Mouse (Mus musculus): Measurements from ENCODE around the gene Cnpy1. TPM values are rescaled to one million over a fixed set of nuclear protein-coding genes. Genes with fewer than 3 reads are reported as not detected.
A peak's percentile ranks its signal among the peaks of the same experiment; 100 is the strongest.

Cnpy1 gene
- polyA plus RNA-seq, 1 experiment from 2014 or later, result 2.4 TPM

GRCm38 (mm10) chr5:28267576-28267975, 22.0 kb upstream of the Cnpy1 start:
- ATAC-seq (replicated peaks; ENCODE audit: low FRiP score), result no peak

DNA sequence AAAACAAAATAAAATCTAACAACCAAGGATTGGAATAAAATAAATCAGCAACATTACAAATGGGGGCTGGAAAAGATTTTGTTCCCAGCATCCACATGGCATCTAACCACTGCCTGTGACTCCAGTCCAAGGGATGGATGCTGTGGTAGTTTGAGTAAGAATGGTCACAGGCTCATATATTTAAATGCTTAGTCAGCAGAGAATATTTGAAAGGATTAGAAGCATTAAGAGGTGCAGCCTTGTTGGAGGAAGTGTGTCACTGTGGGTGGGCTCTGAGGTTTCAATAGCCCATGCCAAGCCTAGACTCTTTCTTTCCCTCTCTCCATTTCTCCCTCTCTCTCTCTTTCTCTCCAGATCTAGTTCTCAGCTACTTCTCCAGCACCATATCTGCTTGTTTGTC, 20.0 kb upstream of the Cnpy1 start:
- ATAC-seq (replicated peaks; ENCODE audit: low FRiP score) (no peak), DNase-seq (ENCODE audit: low spot score) (no peak)
- Histone ChIP-seq H3K27me3 (ENCODE audit: control insufficient read depth, insufficient read depth, low read length) (no peaks in the 10 kb centered on the region), H3K9me3 (ENCODE audit: control insufficient read depth, low read length) (no peaks in the 10 kb centered on the region), H3K4me1 (replicated peaks; ENCODE audit: control insufficient read depth, insufficient read depth, low read length) (no peaks in the 10 kb centered on the region), H3K4me3 (ENCODE audit: low read depth, low read length) (no peak overlapping the region), H3K4me2 (ENCODE audit: low read depth, low read length, severe bottlenecking) (no peak overlapping the region), H3K36me3 (ENCODE audit: control insufficient read depth, insufficient read depth, low read length) (no peaks in the 10 kb centered on the region), H3K27ac (ENCODE audit: low read depth, low read length) (no peak overlapping the region), H3K9ac (ENCODE audit: low read length) (no peak overlapping the region)

More at GRCm38 (mm10) chr5:28267576-28267975, 22.0 kb upstream of the Cnpy1 start:
- WGBS, result 66% methylated on average over 2 of the region's 2 CpGs
- DNase-seq (ENCODE audit: low spot score), result no peak
- Histone ChIP-seq H3K36me3 (ENCODE audit: control insufficient read depth, insufficient read depth, low read length) (no peaks in the 10 kb centered on the region), H3K4me3 (ENCODE audit: low read depth, low read length) (no peak overlapping the region), H3K9ac (ENCODE audit: low read length) (no peak overlapping the region), H3K4me2 (ENCODE audit: low read depth, low read length, severe bottlenecking) (no peak overlapping the region), H3K4me1 (replicated peaks; ENCODE audit: control insufficient read depth, insufficient read depth, low read length) (no peaks in the 10 kb centered on the region), H3K27ac (ENCODE audit: low read depth, low read length) (no peak overlapping the region), H3K9me3 (ENCODE audit: control insufficient read depth, low read length) (no peaks in the 10 kb centered on the region), H3K27me3 (ENCODE audit: control insufficient read depth, insufficient read depth, low read length) (no peaks in the 10 kb centered on the region)

DNA sequence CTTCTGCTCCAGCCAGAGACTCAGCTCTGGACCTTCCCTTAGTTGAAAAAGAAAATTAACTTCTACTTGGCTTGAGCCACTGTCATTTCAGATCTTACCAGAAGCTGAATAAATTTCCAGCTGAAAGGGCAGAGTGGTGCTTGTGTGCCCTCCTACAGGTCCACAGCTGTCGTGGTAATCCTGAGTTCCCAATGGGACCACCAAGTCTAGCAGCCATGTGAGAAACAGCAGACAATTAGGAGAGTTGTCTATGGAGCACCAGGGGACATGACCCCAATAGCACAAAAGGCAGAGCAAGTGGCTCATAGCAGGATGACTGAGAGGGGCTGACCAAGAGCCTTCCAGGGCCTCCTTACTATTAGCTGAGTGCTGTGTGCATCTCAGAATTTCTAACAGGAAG, 18.2 kb upstream of the Cnpy1 start:
- H3K36me3 ChIP-seq (ENCODE audit: control insufficient read depth, insufficient read depth, low read length), result no peaks in the 10 kb centered on the region
- ATAC-seq (replicated peaks; ENCODE audit: low FRiP score) (no peak), DNase-seq (ENCODE audit: low spot score) (no peak)
- no peak overlapping the region for H3K9ac ChIP-seq (ENCODE audit: low read length)
- H3K4me1 ChIP-seq (replicated peaks; ENCODE audit: control insufficient read depth, insufficient read depth, low read length), result no peaks in the 10 kb centered on the region
- 26% methylated on average over 1 of the region's 1 CpGs for WGBS
- H3K4me2 ChIP-seq (ENCODE audit: low read depth, low read length, severe bottlenecking), result no peak overlapping the region
- H3K9me3 ChIP-seq (ENCODE audit: control insufficient read depth, low read length), result no peaks in the 10 kb centered on the region
- H3K27me3 ChIP-seq (ENCODE audit: control insufficient read depth, insufficient read depth, low read length), result no peaks in the 10 kb centered on the region
- no peak overlapping the region for H3K27ac ChIP-seq (ENCODE audit: low read depth, low read length)
- H3K4me3 ChIP-seq (ENCODE audit: low read depth, low read length), result no peak overlapping the region

- Histone ChIP-seq H3K27ac (ENCODE audit: low read depth, low read length) (no peak overlapping the region), H3K4me3 (ENCODE audit: low read depth, low read length) (no peak overlapping the region), H3K4me1 (replicated peaks; ENCODE audit: control insufficient read depth, insufficient read depth, low read length) (no peaks in the 10 kb centered on the region), H3K27me3 (ENCODE audit: control insufficient read depth, insufficient read depth, low read length) (no peaks in the 10 kb centered on the region), H3K9ac (ENCODE audit: low read length) (no peak overlapping the region), H3K4me2 (ENCODE audit: low read depth, low read length, severe bottlenecking) (no peak overlapping the region), H3K36me3 (ENCODE audit: control insufficient read depth, insufficient read depth, low read length) (no peaks in the 10 kb centered on the region), H3K9me3 (ENCODE audit: control insufficient read depth, low read length) (no peaks in the 10 kb centered on the region)
- DNase-seq (ENCODE audit: low spot score) (no peak), ATAC-seq (replicated peaks; ENCODE audit: low FRiP score) (no peak)
- WGBS, result 86% methylated on average over 5 of the region's 5 CpGs
These were observed 16.5 kb upstream of the Cnpy1 start for GRCm38 (mm10) chr5:28262070-28262469.

GRCm38 (mm10) chr5:28259939-28260338, 14.3 kb upstream of the Cnpy1 start:
- Histone ChIP-seq H3K27me3 (ENCODE audit: control insufficient read depth, insufficient read depth, low read length) (no peaks in the 10 kb centered on the region), H3K4me2 (ENCODE audit: low read depth, low read length, severe bottlenecking) (no peak overlapping the region), H3K4me1 (replicated peaks; ENCODE audit: control insufficient read depth, insufficient read depth, low read length) (no peaks in the 10 kb centered on the region), H3K27ac (ENCODE audit: low read depth, low read length) (no peak overlapping the region), H3K4me3 (ENCODE audit: low read depth, low read length) (no peak overlapping the region), H3K36me3 (ENCODE audit: control insufficient read depth, insufficient read depth, low read length) (no peaks in the 10 kb centered on the region), H3K9ac (ENCODE audit: low read length) (no peak overlapping the region), H3K9me3 (ENCODE audit: control insufficient read depth, low read length) (no peaks in the 10 kb centered on the region)
- 86% methylated on average over 1 of the region's 1 CpGs for WGBS
- ATAC-seq (replicated peaks; ENCODE audit: low FRiP score), result no peak
- peak; percentile 18 for DNase-seq (ENCODE audit: low spot score)

GRCm38 (mm10) chr5:28259385-28259784, 13.8 kb upstream of the Cnpy1 start:
- Histone ChIP-seq H3K4me1 (replicated peaks; ENCODE audit: control insufficient read depth, insufficient read depth, low read length) (no peaks in the 10 kb centered on the region), H3K27me3 (ENCODE audit: control insufficient read depth, insufficient read depth, low read length) (no peaks in the 10 kb centered on the region), H3K4me2 (ENCODE audit: low read depth, low read length, severe bottlenecking) (no peak overlapping the region), H3K36me3 (ENCODE audit: control insufficient read depth, insufficient read depth, low read length) (no peaks in the 10 kb centered on the region), H3K27ac (ENCODE audit: low read depth, low read length) (no peak overlapping the region), H3K9me3 (ENCODE audit: control insufficient read depth, low read length) (no peaks in the 10 kb centered on the region), H3K4me3 (ENCODE audit: low read depth, low read length) (no peak overlapping the region), H3K9ac (ENCODE audit: low read length) (no peak overlapping the region)
- ATAC-seq (replicated peaks; ENCODE audit: low FRiP score), result no peak
- WGBS, result 43% methylated on average over 1 of the region's 1 CpGs
- DNase-seq (ENCODE audit: low spot score), result no peak

GRCm38 (mm10) chr5:28257816-28258215, 12.2 kb upstream of the Cnpy1 start:
- no peak overlapping the region for H3K27ac ChIP-seq (ENCODE audit: low read depth, low read length)
- no peak overlapping the region for H3K4me2 ChIP-seq (ENCODE audit: low read depth, low read length, severe bottlenecking)
- no peak for DNase-seq (ENCODE audit: low spot score)
- no peaks in the 10 kb centered on the region for H3K9me3 ChIP-seq (ENCODE audit: control insufficient read depth, low read length)
- no peak overlapping the region for H3K9ac ChIP-seq (ENCODE audit: low read length)
- 77% methylated on average over 4 of the region's 4 CpGs for WGBS
- H3K27me3 ChIP-seq (ENCODE audit: control insufficient read depth, insufficient read depth, low read length), result no peaks in the 10 kb centered on the region
- H3K4me1 ChIP-seq (replicated peaks; ENCODE audit: control insufficient read depth, insufficient read depth, low read length), result no peaks in the 10 kb centered on the region
- no peak overlapping the region for H3K4me3 ChIP-seq (ENCODE audit: low read depth, low read length)
- no peaks in the 10 kb centered on the region for H3K36me3 ChIP-seq (ENCODE audit: control insufficient read depth, insufficient read depth, low read length)
- ATAC-seq (replicated peaks; ENCODE audit: low FRiP score), result no peak

DNA sequence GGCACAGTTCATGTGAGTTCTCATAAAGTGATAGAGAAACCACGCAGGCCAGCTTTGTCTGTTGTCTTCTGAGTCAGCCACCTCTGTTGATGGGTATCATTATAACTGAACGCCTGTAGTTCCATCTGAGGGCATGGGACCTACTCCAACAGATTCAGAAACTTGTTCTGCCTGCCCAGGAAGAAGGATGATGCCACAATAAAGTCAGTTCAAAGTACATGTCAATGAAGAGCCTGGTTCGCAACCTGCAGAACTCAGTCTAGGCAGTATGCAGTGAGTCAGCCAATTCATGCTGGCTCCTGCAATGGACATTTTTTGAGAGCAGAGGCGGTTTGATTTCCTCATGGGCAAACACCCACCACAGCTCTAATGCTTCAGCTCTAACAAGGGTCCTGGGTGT, 7.4 kb upstream of the Cnpy1 start:
- Histone ChIP-seq H3K4me2 (ENCODE audit: low read depth, low read length, severe bottlenecking) (no peak overlapping the region), H3K9ac (ENCODE audit: low read length) (no peak overlapping the region), H3K9me3 (ENCODE audit: control insufficient read depth, low read length) (no peaks in the 10 kb centered on the region), H3K27me3 (ENCODE audit: control insufficient read depth, insufficient read depth, low read length) (no peaks in the 10 kb centered on the region), H3K4me3 (ENCODE audit: low read depth, low read length) (no peak overlapping the region), H3K27ac (ENCODE audit: low read depth, low read length) (no peak overlapping the region), H3K36me3 (ENCODE audit: control insufficient read depth, insufficient read depth, low read length) (no peaks in the 10 kb centered on the region), H3K4me1 (replicated peaks; ENCODE audit: control insufficient read depth, insufficient read depth, low read length) (no peaks in the 10 kb centered on the region; the same call in 1 of the 2 replicates)
- no peak for DNase-seq (ENCODE audit: low spot score)
- WGBS, result 87% methylated on average over 4 of the region's 4 CpGs
- ATAC-seq (replicated peaks; ENCODE audit: low FRiP score), result no peak

DNA sequence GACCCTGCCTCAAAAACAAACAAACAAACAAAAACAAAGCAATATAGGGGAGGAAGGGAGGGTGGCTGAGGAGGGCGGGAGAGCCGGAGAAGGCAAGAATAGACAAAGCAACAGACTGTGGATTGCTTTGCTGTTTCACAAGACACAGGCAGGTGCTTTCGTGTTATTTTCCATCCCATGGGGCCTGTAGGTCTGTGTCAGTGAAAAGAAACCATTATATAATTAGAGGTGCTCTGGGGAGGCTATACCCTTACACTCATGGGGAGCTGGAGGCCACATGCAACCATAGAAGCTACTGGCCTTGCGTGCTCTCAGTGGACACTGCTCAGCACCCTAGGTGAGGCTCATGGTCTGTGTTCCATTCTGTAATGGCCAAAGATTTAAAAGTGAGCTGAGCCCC, 6.7 kb upstream of the Cnpy1 start:
- WGBS, result 86% methylated on average over 4 of the region's 4 CpGs
- no peak for ATAC-seq (replicated peaks; ENCODE audit: low FRiP score)
- no peaks in the 10 kb centered on the region; the same call in 1 of the 2 replicates for H3K4me1 ChIP-seq (replicated peaks; ENCODE audit: control insufficient read depth, insufficient read depth, low read length)
- H3K9ac ChIP-seq (ENCODE audit: low read length), result no peak overlapping the region
- no peak overlapping the region for H3K27ac ChIP-seq (ENCODE audit: low read depth, low read length)
- no peak for DNase-seq (ENCODE audit: low spot score)
- H3K4me3 ChIP-seq (ENCODE audit: low read depth, low read length), result no peak overlapping the region
- H3K36me3 ChIP-seq (ENCODE audit: control insufficient read depth, insufficient read depth, low read length), result no peaks in the 10 kb centered on the region
- H3K9me3 ChIP-seq (ENCODE audit: control insufficient read depth, low read length), result no peaks in the 10 kb centered on the region
- no peaks in the 10 kb centered on the region for H3K27me3 ChIP-seq (ENCODE audit: control insufficient read depth, insufficient read depth, low read length)
- no peak overlapping the region for H3K4me2 ChIP-seq (ENCODE audit: low read depth, low read length, severe bottlenecking)
